Mouse (Mus musculus): Measurements from ENCODE around the gene 9330182L06Rik.

GRCm38 (mm10) chr5:9346510-9346909 lies 80.6 kb downstream of the 9330182L06Rik start:
- TF ChIP-seq CTCF (IDR thresholded peaks at IDR 0.05; ENCODE audit: extremely low read depth, insufficient read length, insufficient replicate concordance, low read depth, low read length) (no peak), POLR2A (IDR thresholded peaks at IDR 0.05; ENCODE audit: low read depth, low read length) (no peak)
